Mouse (Mus musculus) bone marrow, adult 2 months (tissue): Measurements from ENCODE around the gene Elmo2.

Experiments used
- CTCF ChIP-seq: fragments of 200-500 bp; IDR thresholded peaks from 2 replicates; pipeline ENCODE4 v1.5.1; 2011; ENCODE audit warnings: low read length, control low read depth; ENCODE audit not compliant: control insufficient read depth, insufficient read depth
- POLR2A ChIP-seq: fragments of 200-500 bp; IDR thresholded peaks from 2 replicates; pipeline ENCODE4 v1.6.1; 2011; ENCODE audit warnings: low read depth, mild to moderate bottlenecking, control low read depth, low read length, borderline replicate concordance; ENCODE audit not compliant: control insufficient read depth

DNA sequence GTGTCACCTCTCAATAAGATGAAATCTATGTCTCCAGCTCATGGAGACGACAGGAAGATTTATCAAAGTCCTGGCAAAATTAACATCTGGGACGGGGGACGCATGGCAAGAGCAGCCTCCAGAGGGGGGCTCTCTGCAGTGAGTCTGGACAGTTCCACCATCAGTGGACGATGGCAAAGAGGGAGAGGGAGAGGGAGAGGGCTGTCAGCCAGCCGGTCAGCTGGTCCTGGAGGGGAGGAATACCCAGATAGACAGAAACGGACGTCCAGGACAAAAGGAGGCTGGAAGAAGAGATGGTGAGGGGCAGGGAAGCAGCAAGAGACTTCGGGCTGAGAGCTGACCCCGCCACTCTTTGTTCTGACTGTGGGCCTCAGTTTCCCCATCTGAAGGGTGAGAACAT, 73.5 kb downstream of the Elmo2 start:
- TF ChIP-seq POLR2A (no peak), CTCF (no peak)
